Mouse (Mus musculus) erythroblast, embryonic 14.5 days (primary cell): ENCODE results near the gene Ttc39b.

Experiments
- GATA1 ChIP-seq: IDR thresholded peaks from 2 replicates; pipeline ENCODE4 v1.6.1; 2012; ENCODE audit warnings: low read length, inconsistent platforms, mixed read lengths
- TAL1 ChIP-seq: IDR thresholded peaks from 3 replicates; pipeline ENCODE4 v1.6.1; 2012; ENCODE audit warnings: low read length, inconsistent platforms, mixed read lengths

DNA sequence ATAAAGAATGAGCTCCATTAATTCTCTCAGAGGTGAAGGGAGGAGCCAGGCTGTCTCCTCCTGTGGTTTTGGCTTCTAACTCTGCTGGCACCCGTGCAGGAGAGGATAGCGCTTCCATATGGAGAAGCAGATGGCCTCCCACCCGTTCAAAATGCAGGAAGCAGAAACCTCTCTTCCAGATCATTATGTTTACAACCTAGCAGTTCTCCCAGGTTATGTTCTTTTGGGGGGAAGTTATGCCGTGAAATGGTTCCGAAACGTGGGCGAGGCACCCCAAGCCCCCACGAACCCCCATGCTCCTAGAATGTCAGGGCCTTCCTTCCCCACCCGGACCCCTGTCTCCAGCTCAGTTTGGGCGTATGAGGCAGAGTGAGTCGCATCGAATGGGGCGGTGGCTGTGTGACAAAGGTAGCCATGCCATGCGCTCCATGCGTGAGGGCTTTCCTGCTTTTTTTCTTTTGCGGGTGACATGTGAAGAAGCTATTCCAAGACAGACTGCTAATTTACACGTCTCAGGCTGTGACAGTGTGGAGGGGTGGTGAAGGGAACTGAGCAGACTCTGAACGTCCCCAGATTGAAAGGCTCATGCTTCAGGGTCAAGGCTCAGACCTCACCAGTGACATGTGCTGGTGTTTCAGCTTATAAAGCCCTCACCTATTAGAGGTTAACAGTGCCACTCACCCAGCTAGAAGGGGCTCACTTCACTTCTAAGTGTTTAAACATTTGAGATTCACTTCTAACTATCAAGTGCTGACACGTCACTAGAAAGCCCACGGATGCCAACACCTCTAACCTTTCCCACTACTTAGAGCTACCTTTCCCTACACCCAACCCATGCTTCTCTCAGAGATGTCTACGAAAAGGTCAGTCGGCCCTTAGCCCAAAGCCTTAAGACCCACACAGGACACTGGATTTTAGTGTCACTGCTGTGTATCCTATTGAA lies 90.6 kb downstream of the Ttc39b start:
- TF ChIP-seq GATA1 (no peak), TAL1 (no peak)
